Mouse (Mus musculus) midbrain, embryonic 14.5 days (tissue): ENCODE data around the gene Spx. TPM values are rescaled to one million over a fixed set of nuclear protein-coding genes. Genes with fewer than 3 reads are reported as not detected.

Experiments
- ATAC-seq: fragments of 200-750 bp; cut with Nextera tagmentation; 2 replicates; pipeline ENCODE4 v1.8.0; 2017; ENCODE audit warnings: moderate number of reproducible peaks, moderate library complexity; ENCODE audit not compliant: low FRiP score, low TSS enrichment
- DNase-seq: peaks from one replicate; pipeline ENCODE4 v3.0.0-alpha.2; 2015
- H3K27ac ChIP-seq: fragments of 300-500 bp; sonication (generic); replicated peaks from 2 replicates; pipeline ENCODE4 v1.5.1; 2014; ENCODE audit warnings: mild to moderate bottlenecking, low read depth, low read length, moderate library complexity
- H3K27me3 ChIP-seq: fragments of 300-500 bp; sonication (generic); 2 replicates; pipeline ENCODE4 v1.6.1; 2014; ENCODE audit warnings: low read length, control low read depth, mixed read lengths; ENCODE audit not compliant: control insufficient read depth, insufficient read depth
- H3K36me3 ChIP-seq: fragments of 300-500 bp; sonication (generic); 2 replicates; pipeline ENCODE4 v1.6.1; 2014; ENCODE audit warnings: low read length, control low read depth; ENCODE audit not compliant: control insufficient read depth, insufficient read depth
- H3K4me1 ChIP-seq: fragments of 300-500 bp; sonication (generic); 2 replicates; pipeline ENCODE4 v1.6.1; 2014; ENCODE audit warnings: mild to moderate bottlenecking, antibody characterized with exemption, low read length, control low read depth; ENCODE audit not compliant: control insufficient read depth, insufficient read depth
- H3K4me2 ChIP-seq: fragments of 300-500 bp; sonication (generic); 2 replicates; pipeline ENCODE4 v1.6.1; 2014; ENCODE audit warnings: mild to moderate bottlenecking, low read length, moderate library complexity
- H3K4me3 ChIP-seq: fragments of 300-500 bp; sonication (generic); replicated peaks from 2 replicates; pipeline ENCODE4 v1.5.1; 2014; ENCODE audit warnings: low read depth, low read length
- H3K9ac ChIP-seq: fragments of 300-500 bp; sonication (generic); replicated peaks from 2 replicates; pipeline ENCODE4 v1.6.1; 2014; ENCODE audit warnings: mild to moderate bottlenecking, low read length, moderate library complexity
- H3K9me3 ChIP-seq: fragments of 300-500 bp; sonication (generic); 2 replicates; pipeline ENCODE4 v1.6.1; 2016; ENCODE audit warnings: low read length, control low read depth, mixed read lengths; ENCODE audit not compliant: control insufficient read depth
- WGBS: fragments of 180-500 bp; shearing (Covaris S2); extraction: QIAGEN DNeasy Blood & Tissue Kit; methylation state at CpG from one replicate; pipeline ENCODE4 v1.1.7; 2014; 5-methylcytosine and 5-hydroxymethylcytosine counted together
- polyA plus RNA-seq: library from polyadenylated mRNA; unstranded; fragments of >200 nt; fragmentation: Nextera tagmentation; extraction: Ambion mirVana; gene quantifications from 2 replicates; pipeline ENCODE4 v1.2.1, GENCODE M21; 2014

Gene Spx
- polyA plus RNA-seq, 1 experiment from 2014 or later: 9.8 TPM

- Histone ChIP-seq H3K4me1 (peaks cover 6% of the 10 kb centered on the region; the same call in 1 of the 2 replicates), H3K9me3 (no peaks in the 10 kb centered on the region), H3K36me3 (no peaks in the 10 kb centered on the region), H3K4me3 (no peak overlapping the region), H3K9ac (no peak overlapping the region), H3K4me2 (no peak overlapping the region), H3K27ac (no peak overlapping the region), H3K27me3 (no peaks in the 10 kb centered on the region)
- ATAC-seq (peak; percentile 35; the same call in 1 of the 2 replicates), DNase-seq (peak; percentile 51)
- WGBS: 24% methylated on average over 7 of the region's 7 CpGs
Observed at GRCm38 (mm10) chr6:142458010-142458409, 44.8 kb downstream of the Spx start.

GRCm38 (mm10) chr6:142459017-142459678 is 45.9 kb downstream of the Spx start:
- peak overlapping the region; percentile 27; the same call in 1 of the 2 replicates for H3K4me2 ChIP-seq
- WGBS: 58% methylated on average over 14 of the region's 14 CpGs
- peak; percentile 41; the same call in 1 of the 2 replicates for ATAC-seq

GRCm38 (mm10) chr6:142462194-142462593 is 49.0 kb downstream of the Spx start:
- WGBS: 74% methylated on average over 6 of the region's 6 CpGs

More at GRCm38 (mm10) chr6:142459017-142459678, 45.9 kb downstream of the Spx start:
- Histone ChIP-seq H3K27me3 (no peaks in the 10 kb centered on the region), H3K9ac (no peak overlapping the region), H3K4me1 (peaks cover 6% of the 10 kb centered on the region; the same call in 1 of the 2 replicates), H3K27ac (peak overlapping the region; percentile 52; the same call in 1 of the 2 replicates), H3K9me3 (no peaks in the 10 kb centered on the region), H3K4me3 (no peak overlapping the region), H3K36me3 (no peaks in the 10 kb centered on the region)
- peak; percentile 67 for DNase-seq

More at GRCm38 (mm10) chr6:142462194-142462593, 49.0 kb downstream of the Spx start:
- H3K4me2 ChIP-seq: no peak overlapping the region
- no peaks in the 10 kb centered on the region for H3K9me3 ChIP-seq
- no peak overlapping the region for H3K9ac ChIP-seq
- DNase-seq: no peak
- no peak overlapping the region for H3K27ac ChIP-seq
- no peaks in the 10 kb centered on the region for H3K27me3 ChIP-seq
- no peak for ATAC-seq
- no peak overlapping the region for H3K4me3 ChIP-seq
- no peaks in the 10 kb centered on the region for H3K36me3 ChIP-seq
- H3K4me1 ChIP-seq: peaks cover 6% of the 10 kb centered on the region; the same call in 1 of the 2 replicates

Other genes starting within 250 kb of the Spx start
- 0.54 and 0.74 TPM in 2 replicates for gene Slco1a6, start 204.9 kb upstream of the Spx start, polyA plus RNA-seq
- gene Iapp, start 115.0 kb upstream of the Spx start, polyA plus RNA-seq: not detected in 2 replicates
- gene Slco1a5, start 90.5 kb upstream of the Spx start, polyA plus RNA-seq: 0.32 and 0.57 TPM in 2 replicates
- 22.3 and 25.0 TPM in 2 replicates for gene Pyroxd1, start 67.8 kb upstream of the Spx start, polyA plus RNA-seq
- 28.6 and 35.7 TPM in 2 replicates for gene Recql, start 26.4 kb upstream of the Spx start, polyA plus RNA-seq
- gene Golt1b, start 26.2 kb upstream of the Spx start, polyA plus RNA-seq: 92.3 and 108 TPM in 2 replicates
- gene Gys2, start 59.7 kb downstream of the Spx start, polyA plus RNA-seq: not detected in 2 replicates
- gene Ldhb, start 94.5 kb downstream of the Spx start, polyA plus RNA-seq: 486 and 524 TPM in 2 replicates
- 10.7 and 13.6 TPM in 2 replicates for gene Kcnj8, start 158.2 kb downstream of the Spx start, polyA plus RNA-seq